Mouse (Mus musculus) kidney, embryonic 14.5 days (tissue): ENCODE data around the gene Rasal1. TPM values are rescaled to one million over a fixed set of nuclear protein-coding genes. Genes with fewer than 3 reads are reported as not detected.
A peak's percentile ranks its signal among the peaks of the same experiment; 100 is the strongest.

Experiments
- ATAC-seq: fragments of 200-750 bp; cut with Nextera tagmentation; 2 replicates; pipeline ENCODE4 v1.8.0; 2017; ENCODE audit warnings: moderate number of reproducible peaks, mild to moderate bottlenecking, moderate TSS enrichment, moderate library complexity; ENCODE audit not compliant: low FRiP score, low TSS enrichment
- H3K27ac ChIP-seq: fragments of 300-500 bp; sonication (generic); 2 replicates; pipeline ENCODE4 v1.5.1; 2014; ENCODE audit warnings: low read depth, mild to moderate bottlenecking, low read length, moderate library complexity, mixed read lengths
- H3K27me3 ChIP-seq: fragments of 300-500 bp; sonication (generic); 2 replicates; pipeline ENCODE4 v1.6.1; 2014; ENCODE audit warnings: mild to moderate bottlenecking, low read length; ENCODE audit not compliant: control insufficient read depth, insufficient read depth
- H3K36me3 ChIP-seq: fragments of 300-500 bp; sonication (generic); 2 replicates; pipeline ENCODE4 v1.6.1; 2014; ENCODE audit warnings: low read length, mixed read lengths; ENCODE audit not compliant: control insufficient read depth, insufficient read depth
- H3K4me1 ChIP-seq: fragments of 300-500 bp; sonication (generic); 2 replicates; pipeline ENCODE4 v1.6.1; 2014; ENCODE audit warnings: low read length, mixed read lengths; ENCODE audit not compliant: control insufficient read depth, insufficient read depth
- H3K4me2 ChIP-seq: fragments of 300-500 bp; sonication (generic); replicated peaks from 2 replicates; pipeline ENCODE4 v1.6.1; 2014; ENCODE audit warnings: low read depth, mild to moderate bottlenecking, low read length
- H3K4me3 ChIP-seq: fragments of 300-500 bp; sonication (generic); 2 replicates; pipeline ENCODE4 v1.5.1; 2014; ENCODE audit warnings: mild to moderate bottlenecking, low read length
- H3K9ac ChIP-seq: fragments of 300-500 bp; sonication (generic); 2 replicates; pipeline ENCODE4 v1.6.1; 2014; ENCODE audit warnings: low read depth, mild to moderate bottlenecking, low read length, moderate library complexity
- H3K9me3 ChIP-seq: fragments of 300-500 bp; sonication (generic); 2 replicates; pipeline ENCODE4 v1.6.1; 2016; ENCODE audit warnings: low read length; ENCODE audit not compliant: control insufficient read depth
- WGBS: fragments of 180-500 bp; shearing (Covaris S2); extraction: QIAGEN DNeasy Blood & Tissue Kit; methylation state at CpG from one replicate; pipeline ENCODE4 v1.1.7; 2014; 5-methylcytosine and 5-hydroxymethylcytosine counted together
- polyA plus RNA-seq: library from polyadenylated mRNA; unstranded; fragments of >200 nt; fragmentation: Nextera tagmentation; extraction: Ambion mirVana; gene quantifications from 2 replicates; pipeline ENCODE4 v1.2.1, GENCODE M21; 2014

Gene Rasal1
- polyA plus RNA-seq, 1 experiment from 2014 or later: 0.23 TPM

- Histone ChIP-seq H3K4me3 (no peak overlapping the region), H3K27ac (no peak overlapping the region), H3K4me2 (no peak overlapping the region), H3K9ac (no peak overlapping the region), H3K4me1 (0 out of 2 replicates have a peak, but pooled peaks cover 3% of the 10 kb centered on the region), H3K9me3 (no peaks in the 10 kb centered on the region), H3K36me3 (no peaks in the 10 kb centered on the region), H3K27me3 (peaks cover 30% of the 10 kb centered on the region)
- WGBS: 40% methylated on average over 4 of the region's 4 CpGs
- ATAC-seq: no peak
Measured at GRCm38 (mm10) chr5:120690417-120690816, 41.8 kb downstream of the Rasal1 start.

GRCm38 (mm10) chr5:120692034-120692433, 43.4 kb downstream of the Rasal1 start:
- H3K4me3 ChIP-seq: no peak overlapping the region
- no peak overlapping the region for H3K27ac ChIP-seq
- no peaks in the 10 kb centered on the region for H3K9me3 ChIP-seq
- peaks cover 41% of the 10 kb centered on the region for H3K27me3 ChIP-seq
- 0 out of 2 replicates have a peak, but pooled peaks cover 3% of the 10 kb centered on the region for H3K4me1 ChIP-seq
- no peak overlapping the region for H3K4me2 ChIP-seq
- no peaks in the 10 kb centered on the region for H3K36me3 ChIP-seq
- WGBS: 51% methylated on average over 19 of the region's 19 CpGs
- ATAC-seq: no peak; the same call in 1 of the 2 replicates
- H3K9ac ChIP-seq: no peak overlapping the region

DNA sequence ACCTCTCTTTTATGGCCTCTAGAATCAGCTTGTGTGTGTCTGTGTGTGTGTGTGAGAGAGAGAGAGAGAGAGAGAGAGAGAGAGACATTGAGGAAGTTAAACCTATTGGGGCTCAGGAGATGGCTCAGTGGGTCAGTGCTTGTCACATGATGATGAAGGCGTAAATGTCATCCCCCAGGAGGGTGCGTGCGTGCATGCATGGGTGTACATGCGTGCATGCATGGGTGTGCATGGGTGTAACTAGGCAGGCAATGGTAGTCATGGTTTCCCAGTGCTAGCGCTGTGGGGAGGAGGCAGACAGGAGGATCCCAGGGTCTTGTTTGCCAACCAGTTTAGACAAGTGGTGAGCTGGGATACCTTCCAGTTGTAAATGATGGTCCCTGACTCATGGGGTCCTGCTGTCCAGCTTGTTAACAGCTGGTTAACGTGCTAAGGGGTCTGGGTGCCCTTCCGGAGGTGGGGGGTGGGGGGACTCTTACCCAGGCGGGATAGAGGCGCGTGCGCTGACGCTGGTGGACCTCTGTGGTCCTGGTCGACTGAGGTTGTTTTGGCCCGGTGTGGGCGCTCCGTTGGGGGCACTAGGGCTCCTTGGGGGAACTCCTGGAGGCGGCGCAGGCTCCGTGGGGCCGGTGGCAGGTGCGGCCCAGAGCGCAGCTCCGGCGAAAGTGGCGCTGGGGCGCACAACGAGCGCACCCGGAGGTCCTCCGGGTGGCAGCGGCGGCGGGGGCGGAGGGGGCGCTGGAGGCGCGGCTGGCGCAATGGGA, 45.5 kb downstream of the Rasal1 start:
- Histone ChIP-seq H3K4me1 (0 out of 2 replicates have a peak, but pooled peaks cover 3% of the 10 kb centered on the region), H3K4me3 (peak overlapping the region; percentile 25), H3K9ac (no peak overlapping the region), H3K36me3 (no peaks in the 10 kb centered on the region), H3K4me2 (peak overlapping the region; percentile 38), H3K9me3 (no peaks in the 10 kb centered on the region), H3K27me3 (peaks cover 38% of the 10 kb centered on the region), H3K27ac (no peak overlapping the region)
- ATAC-seq: no peak
- WGBS: 14% methylated on average over 34 of the region's 38 CpGs

DNA sequence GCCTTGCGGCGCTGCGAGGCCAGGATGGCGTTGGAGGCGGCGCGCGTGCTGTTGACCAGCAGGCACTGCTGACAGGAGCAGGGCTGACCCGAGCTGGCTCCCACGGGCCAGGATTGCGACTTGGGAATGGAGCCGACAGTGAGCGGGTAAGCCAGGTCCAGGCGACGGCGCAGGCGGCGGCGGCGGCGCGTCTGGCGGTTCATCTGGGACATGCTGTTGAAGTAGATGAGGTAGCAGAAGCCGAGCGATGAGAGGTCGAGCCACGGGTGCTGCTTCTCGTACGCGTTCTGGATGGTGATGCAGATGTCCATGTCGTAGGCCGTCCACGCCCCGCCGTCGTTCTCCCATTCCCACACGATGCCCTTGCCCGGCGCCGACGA, 46.1 kb downstream of the Rasal1 start:
- no peaks in the 10 kb centered on the region for H3K9me3 ChIP-seq
- H3K4me2 ChIP-seq: peak overlapping the region; percentile 38
- H3K27me3 ChIP-seq: peaks cover 38% of the 10 kb centered on the region
- H3K9ac ChIP-seq: no peak overlapping the region
- peak overlapping the region; percentile 25 for H3K4me3 ChIP-seq
- 4% methylated on average over 40 of the region's 41 CpGs for WGBS
- ATAC-seq: no peak
- H3K27ac ChIP-seq: no peak overlapping the region
- H3K4me1 ChIP-seq: 0 out of 2 replicates have a peak, but pooled peaks cover 3% of the 10 kb centered on the region
- H3K36me3 ChIP-seq: no peaks in the 10 kb centered on the region

GRCm38 (mm10) chr5:120696057-120696743, 47.6 kb downstream of the Rasal1 start:
- Histone ChIP-seq H3K4me3 (no peak overlapping the region), H3K27ac (no peak overlapping the region), H3K4me1 (0 out of 2 replicates have a peak, but pooled peaks cover 3% of the 10 kb centered on the region), H3K27me3 (peaks cover 43% of the 10 kb centered on the region), H3K9me3 (no peaks in the 10 kb centered on the region), H3K9ac (no peak overlapping the region), H3K36me3 (no peaks in the 10 kb centered on the region), H3K4me2 (no peak overlapping the region)
- 75% methylated on average over 16 of the region's 16 CpGs for WGBS
- ATAC-seq: no peak

- WGBS: 60% methylated on average over 4 of the region's 4 CpGs
Measured at GRCm38 (mm10) chr5:120696865-120697264, 48.3 kb downstream of the Rasal1 start.

DNA sequence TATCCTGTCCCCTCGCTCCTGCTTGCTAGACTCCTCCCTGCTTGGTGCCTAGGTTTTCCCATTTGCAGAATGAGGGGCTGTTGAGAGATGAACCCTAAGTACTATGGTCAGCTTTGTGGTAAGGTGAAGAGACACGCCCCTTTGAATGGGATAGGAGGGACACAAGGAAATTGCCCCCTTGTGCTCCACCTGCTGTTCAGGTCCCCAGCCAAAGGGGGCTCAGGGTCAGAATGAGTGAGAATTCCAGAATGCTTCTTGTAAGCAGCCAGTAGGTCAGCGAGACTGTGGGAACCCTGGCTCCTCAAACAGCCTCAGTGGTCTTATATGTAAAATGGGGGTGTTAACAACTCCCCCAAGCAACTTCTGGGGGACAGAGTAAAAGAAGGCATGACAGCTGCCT, 49.6 kb downstream of the Rasal1 start:
- ATAC-seq: no peak
- no peak overlapping the region for H3K4me3 ChIP-seq
- no peaks in the 10 kb centered on the region for H3K9me3 ChIP-seq
- H3K27me3 ChIP-seq: peaks cover 37% of the 10 kb centered on the region
- H3K9ac ChIP-seq: no peak overlapping the region
- no peaks in the 10 kb centered on the region for H3K36me3 ChIP-seq
- no peak overlapping the region for H3K4me2 ChIP-seq
- WGBS: 48% methylated on average over 3 of the region's 3 CpGs
- H3K27ac ChIP-seq: no peak overlapping the region
- H3K4me1 ChIP-seq: no peaks in the 10 kb centered on the region

More at GRCm38 (mm10) chr5:120696865-120697264, 48.3 kb downstream of the Rasal1 start:
- no peak overlapping the region for H3K4me2 ChIP-seq
- no peak overlapping the region for H3K9ac ChIP-seq
- H3K36me3 ChIP-seq: no peaks in the 10 kb centered on the region
- no peak overlapping the region for H3K27ac ChIP-seq
- H3K4me1 ChIP-seq: 0 out of 2 replicates have a peak, but pooled peaks cover 3% of the 10 kb centered on the region
- no peak overlapping the region for H3K4me3 ChIP-seq
- ATAC-seq: no peak
- peaks cover 43% of the 10 kb centered on the region for H3K27me3 ChIP-seq
- H3K9me3 ChIP-seq: no peaks in the 10 kb centered on the region

GRCm38 (mm10) chr5:120698801-120699391, 50.3 kb downstream of the Rasal1 start:
- Histone ChIP-seq H3K27me3 (peaks cover 31% of the 10 kb centered on the region), H3K27ac (no peak overlapping the region), H3K9me3 (no peaks in the 10 kb centered on the region), H3K4me1 (no peaks in the 10 kb centered on the region), H3K36me3 (no peaks in the 10 kb centered on the region), H3K9ac (no peak overlapping the region), H3K4me3 (no peak overlapping the region), H3K4me2 (no peak overlapping the region)
- ATAC-seq: no peak
- WGBS: 50% methylated on average over 16 of the region's 16 CpGs
